Mouse (Mus musculus) WW6 (cell line): ENCODE data around the gene Psmb8.
A peak's percentile ranks its signal among the peaks of the same experiment; 100 is the strongest.

ENCODE experiments used
- DNase-seq: peaks from one replicate; pipeline ENCODE4 v3.0.0-alpha.2; 2013; ENCODE audit warnings: low read depth, low spot score

The Psmb8 gene

DNA sequence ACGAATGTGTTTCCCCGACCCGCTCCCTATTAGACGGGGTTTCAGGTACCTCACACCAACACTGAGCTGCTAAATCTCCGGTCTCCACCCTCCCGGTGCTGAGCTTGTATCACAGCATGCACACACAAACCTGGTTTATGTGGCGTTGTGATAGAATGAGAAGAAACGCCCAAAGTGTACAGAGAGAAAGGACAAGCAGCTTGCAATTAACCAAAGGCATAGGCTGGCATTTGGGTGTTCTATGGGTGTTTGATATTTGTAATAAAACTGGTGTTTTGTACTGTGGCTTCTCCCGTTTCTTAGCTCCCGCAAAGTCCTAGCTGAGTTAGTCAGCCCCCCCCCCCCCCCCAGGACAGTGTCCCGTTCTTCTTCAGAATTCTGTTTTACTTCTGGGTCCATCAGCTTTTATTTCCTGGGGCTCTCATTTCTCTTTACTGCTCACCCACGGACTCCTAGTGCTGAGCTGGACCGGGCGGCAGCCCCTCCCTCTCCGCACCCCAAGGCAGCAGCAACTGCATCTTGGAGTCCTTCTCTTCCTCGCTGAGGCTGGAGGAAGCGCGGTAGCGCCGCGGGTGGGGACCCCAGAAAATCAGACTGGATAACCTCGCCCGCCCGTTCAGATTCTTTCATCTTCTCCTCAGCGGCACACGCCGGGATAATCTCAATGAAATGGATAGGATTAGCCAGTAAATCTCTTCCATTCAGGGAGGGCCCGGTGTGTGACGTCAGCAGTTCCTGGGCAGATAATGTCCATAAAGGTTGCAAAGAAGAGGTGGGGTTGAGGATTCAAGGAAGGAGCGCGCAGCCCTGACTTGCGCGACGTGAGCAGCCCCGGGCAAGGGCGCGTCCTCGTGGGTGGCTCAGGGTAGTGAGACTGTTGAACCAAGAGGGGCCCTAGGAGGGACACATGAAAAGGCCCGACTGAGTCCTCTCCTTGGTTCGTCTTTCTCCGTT, at the start of gene Psmb8:
Gene Psmb8 (plus strand): TSS at position 781 of the 954 bp plus-strand sequence.
- peak; percentile 55 for DNase-seq

DNA sequence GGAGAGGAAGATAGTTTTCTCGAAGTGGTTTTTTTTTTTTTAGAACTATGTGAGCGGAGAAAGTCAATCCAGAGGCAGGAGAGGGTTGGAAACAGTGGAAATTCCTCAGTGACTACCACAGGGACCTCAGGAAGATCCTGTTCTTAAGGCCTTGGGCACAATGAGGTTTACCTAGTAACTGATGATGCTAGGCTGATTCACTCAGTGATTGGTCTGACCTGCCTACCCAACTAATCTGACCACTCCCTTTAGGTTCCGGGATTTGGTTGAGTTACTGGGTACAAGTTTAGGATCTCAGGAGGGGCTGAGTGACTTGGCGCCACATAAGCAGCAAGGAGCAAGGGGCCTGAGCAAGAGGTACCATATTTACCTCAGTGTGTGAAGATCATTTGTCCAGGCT, 44.6 kb upstream of the Psmb8 start, which contains the start of gene H2-DMb1:
Gene H2-DMb1 (plus strand): TSS at position 150 of the 400 bp plus-strand sequence.
- DNase-seq: no peak

DNA sequence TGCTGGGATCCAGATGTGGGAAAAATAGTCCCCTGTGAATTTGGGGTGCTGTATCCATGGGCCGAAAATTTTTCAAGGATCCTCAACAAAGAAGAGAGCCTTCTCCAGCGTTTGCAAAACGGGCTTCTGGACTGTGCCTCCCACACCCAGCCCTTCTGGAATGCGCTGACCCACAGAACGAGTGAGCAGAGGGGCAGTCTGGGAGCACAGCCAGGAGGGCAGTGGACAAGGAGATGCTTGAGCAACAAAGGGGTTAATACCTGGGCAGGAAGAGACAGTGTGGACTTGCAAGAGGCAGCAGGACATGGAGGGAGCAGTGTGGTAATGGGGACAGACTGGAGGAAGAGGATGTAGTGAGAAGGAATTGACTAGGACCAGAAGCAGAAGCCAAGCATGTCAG, 42.0 kb upstream of the Psmb8 start:
- DNase-seq: no peak

DNA sequence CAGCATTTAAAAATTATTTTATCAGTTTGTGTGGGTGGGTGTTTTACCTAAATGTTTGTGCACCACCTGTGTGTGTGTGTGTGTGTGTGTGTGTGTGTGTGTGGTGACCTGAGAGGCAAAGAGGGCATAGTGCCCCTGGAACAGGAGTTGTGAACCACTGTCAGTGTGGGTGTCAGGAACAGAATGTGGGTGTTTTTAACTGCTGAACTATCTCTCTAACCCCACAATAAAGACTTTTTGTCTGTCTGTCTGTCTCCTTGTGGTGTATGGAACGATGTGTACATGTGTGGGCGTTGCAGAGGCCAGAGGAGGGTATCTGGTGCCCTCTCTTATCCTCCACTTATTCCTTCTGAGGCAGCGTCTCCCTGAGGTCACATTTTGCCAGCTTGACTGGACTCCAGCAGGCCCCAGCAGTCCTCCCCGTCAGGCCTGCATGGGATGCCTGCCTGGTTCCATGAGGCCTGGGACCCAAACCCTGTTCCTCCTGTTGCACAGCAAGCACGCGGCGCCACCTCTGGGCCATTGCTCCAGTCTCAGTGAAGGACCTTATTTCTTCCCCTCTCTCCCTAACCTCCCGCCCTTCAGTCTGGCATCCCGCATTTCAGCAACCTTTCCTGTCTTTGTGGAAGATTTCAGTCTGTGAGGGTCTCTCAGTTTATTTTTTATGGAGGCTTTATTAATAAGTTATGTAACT, 33.2 kb upstream of the Psmb8 start:
- DNase-seq: no peak

DNA sequence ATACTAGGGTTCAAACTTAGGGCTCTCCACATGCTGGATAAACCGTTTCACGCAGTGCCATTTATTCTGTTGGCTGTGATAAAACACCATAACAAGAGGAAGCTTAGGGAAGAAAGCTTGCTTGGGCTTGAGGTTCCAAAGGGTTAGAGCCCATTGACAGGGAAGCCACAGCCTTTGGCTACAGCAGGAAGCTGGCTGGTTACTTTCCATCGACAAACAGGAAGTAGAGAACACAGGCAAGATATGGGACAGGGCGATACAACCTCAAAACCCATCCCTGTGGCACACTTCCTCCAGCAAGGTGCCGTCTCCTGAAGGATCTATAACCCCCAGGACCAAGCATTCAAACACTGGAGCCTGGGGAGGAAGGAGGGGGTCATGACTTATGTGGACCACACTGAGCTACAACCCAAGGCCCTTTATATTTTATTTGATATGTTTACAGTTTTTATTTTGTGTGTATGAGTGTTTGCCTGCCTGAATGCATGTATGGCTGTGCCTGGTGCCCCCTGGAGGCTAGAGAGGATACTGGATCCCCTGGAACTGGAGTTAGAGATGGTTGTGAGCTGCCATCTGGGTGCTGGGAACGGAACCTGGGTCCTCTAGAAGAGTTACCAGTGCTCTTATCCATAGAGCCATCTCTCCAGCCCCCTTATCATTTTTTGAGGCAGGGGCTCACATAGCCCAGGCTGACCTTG, 32.3 kb upstream of the Psmb8 start:
- DNase-seq: no peak

DNA sequence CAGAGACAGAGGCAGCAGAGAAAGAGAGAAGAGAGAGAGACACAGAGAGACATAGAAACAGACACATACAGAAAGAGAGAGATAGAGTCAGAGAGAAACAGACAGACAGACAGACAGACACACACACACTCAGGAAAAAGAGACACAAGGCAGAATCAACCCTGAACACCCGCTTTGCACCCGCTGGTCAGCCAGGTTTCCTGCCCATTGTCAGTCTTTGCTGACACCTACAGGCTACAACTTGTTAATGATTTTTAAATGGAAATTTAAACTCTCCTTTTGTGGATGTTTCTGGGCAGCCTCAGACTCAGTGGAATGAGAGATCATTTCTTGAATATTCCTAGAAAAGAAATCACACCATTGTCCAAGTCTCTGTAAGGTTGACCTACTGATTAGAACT, 28.2 kb upstream of the Psmb8 start:
- DNase-seq: no peak

DNA sequence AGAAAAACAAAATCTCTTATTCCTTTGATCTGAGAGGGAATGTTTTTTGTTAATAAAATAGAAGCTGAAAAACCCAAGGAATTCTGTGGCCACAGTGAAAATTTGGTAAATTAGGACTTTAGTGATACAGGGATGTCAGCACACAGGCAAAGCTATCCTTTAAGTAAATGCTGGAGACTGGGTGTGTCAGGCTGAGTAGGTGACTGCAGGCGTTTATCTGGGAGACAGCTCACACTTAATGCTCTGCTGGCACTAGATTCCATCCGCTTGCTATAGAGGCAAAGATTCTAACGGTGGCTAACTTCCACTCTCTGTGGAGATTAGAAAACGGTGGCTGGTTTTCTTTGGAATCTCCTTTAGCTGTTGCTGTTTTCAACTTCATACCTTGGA, 27.0 kb upstream of the Psmb8 start:
- no peak for DNase-seq

DNA sequence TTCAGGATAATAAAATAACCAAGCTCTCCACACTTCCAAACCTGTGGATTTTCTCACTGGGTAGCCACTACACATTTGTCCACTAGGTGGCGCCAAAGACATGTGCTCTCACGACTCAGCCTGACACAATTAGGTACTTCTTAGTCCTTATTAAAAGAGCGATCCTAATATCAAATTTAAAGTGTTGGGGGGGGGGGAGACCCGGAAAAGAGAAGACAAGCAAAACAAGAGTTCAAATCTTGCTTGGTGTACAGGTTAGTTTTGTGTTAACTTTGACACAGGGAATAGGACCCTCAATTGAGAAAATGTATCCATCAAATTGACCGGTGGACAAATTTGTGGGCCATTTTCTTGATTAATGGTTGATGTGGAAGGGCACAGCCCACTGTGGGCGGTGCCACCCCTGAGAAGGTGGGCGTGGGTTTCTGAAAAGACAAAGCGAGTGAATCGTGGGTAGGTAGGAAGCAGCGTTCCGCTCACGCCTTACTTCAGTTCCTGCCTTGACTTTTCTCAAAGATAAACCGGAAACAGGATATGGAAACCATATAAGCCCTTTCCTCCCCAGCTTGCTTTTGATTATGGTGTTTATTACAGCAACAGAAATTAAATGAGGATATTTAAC, 26.5 kb upstream of the Psmb8 start:
- DNase-seq: no peak

DNA sequence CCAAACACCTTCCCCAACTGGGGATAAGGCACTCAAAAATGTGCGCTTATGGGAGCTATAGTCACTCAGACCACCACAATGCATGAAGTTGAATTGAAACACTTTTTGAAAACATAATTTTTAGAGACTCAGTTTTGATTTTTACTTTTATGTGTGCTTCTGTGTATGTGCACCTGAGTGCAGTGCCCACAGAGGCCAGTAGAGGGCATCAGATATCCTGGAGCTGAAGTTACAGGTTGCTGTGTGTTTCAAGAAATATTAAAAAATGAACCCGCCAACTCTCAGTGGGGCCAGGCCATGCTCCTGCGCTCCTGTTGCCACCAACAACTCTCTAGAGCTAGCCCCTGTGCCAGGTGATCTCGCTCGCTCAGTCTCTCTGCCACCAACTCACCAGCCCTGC, 25.0 kb upstream of the Psmb8 start:
- DNase-seq: no peak

DNA sequence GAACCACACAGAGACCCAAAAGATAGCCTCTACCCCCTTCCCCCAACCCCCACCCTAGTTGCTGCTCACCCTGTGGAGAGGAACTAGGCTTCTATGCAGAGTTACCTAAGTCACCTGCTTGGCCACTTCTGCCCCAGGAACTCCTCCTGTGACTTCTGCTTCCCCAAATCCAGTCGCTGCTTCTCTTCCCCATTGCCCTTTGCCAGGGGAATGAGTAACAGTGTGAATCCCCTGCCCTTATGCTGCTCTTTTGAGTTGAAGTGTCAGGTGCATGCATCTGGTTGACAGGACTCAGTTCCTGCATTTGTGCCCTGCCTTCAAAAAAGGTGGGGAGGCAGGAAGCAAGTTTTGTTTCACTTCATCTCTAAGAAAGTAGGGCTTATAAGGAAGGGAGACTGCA, 23.4 kb upstream of the Psmb8 start:
- DNase-seq: no peak

DNA sequence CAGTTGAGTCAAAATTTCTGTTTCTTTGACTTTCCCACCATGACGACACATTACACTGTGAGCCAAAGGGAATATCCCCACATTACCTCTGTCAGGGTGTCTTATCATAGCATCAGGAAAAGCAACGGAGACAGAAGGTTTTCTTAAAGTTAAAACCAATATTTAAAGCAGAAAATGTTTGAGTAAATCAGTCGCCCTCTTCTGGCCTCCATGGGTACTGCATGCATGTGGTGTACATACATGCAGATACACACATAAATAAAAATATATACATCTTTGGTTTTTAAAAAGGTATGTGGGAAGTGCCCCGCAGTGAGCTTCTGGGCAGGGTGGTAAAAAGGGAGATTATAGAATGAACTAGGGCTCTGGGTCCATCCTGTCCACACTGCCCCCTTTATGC, 20.3 kb upstream of the Psmb8 start:
- DNase-seq: no peak

DNA sequence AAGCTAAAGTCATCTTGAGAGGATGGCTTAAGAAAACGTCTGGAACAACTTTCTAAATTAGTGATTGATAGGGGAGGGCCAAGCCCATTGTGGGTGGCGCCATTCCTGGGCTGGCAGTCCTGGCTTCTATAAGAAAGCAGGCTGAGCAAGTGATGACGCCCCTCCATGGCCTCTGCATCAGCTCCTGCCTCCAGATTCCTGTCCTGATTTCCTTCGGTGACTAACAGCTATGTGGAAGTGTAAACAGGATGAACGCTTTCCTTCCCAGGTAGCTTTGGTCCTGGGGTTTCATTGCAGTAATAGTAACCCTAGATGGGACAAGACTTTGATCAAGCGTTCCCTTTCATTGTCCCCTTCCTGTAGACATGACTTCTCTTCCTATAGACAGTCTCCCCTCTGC, 18.5 kb upstream of the Psmb8 start:
- DNase-seq: no peak

DNA sequence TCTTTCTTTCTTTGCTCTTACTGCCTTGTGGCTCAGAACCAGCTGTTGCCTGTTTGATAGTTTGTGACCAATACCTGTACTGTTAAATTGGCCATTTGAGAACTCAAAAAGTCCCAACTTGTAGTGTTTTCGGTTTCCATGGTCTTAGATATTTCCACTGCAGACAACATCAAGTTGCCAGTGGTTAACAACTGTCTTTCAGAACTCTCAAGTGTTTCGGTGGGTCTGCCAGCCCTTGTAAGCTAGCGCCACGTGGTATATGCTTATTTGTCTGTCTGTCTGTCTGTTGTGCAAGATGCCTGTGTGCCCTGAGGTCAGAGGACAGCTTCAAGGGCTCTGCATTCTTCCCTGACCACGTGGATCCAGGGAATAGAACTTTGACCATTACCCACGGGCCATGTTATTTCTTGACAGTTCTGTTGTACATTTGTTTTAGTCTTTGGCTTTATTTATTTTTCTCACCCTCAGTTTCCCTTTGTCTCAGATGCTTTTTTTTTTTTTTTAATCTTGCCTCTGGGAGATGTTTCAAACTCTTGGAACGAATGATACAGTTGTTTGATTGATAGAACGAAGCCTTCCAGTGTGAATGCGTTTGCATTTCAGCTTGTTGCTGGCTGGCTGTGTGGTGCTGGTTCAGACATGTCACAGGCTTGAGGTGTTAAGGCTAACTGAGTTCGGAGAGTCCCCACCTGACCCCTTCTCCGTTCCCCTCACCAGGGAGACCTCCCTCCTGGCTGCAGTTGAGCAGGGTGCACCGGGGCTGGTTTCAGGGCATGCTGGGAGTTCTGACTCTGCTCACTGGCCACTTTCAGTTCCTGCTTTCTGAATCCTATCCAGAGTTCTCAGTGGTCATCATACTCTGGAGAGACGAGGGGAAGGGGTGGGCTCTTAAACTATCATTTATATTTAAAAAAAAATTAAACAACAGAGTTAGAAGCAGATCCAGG, 17.3 kb upstream of the Psmb8 start:
- DNase-seq: no peak

DNA sequence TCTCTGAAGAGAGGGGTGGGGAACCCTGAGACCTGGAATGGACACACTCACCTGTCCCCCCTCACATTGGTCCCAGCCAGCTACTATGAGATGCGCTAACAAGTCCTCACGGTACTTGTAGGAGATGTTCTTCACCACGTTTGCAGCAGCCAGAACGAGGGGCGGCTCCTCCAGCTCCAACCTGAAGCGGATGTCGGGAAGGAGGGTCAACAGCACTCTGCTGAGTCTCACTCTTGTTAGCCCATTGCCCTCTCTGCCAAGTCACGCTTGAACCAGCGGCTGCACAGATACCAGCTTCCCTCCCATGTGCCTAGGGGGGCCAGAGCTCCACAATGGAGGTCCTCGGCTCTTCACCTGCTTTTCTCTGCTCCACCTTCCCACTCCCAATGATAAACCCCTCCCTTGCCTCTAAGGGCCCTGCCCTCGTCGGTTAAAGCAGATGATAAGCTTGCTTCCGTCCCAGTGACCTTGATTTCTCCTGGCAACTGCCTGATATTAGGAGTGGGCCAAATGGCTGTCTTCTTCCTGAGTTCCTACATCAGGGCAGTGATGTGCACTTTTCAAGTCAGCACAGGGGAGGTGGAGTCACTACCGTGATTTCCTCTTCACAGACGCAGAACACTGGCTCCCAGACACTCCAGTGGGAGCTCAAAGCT, 13.8 kb upstream of the Psmb8 start:
- DNase-seq: no peak

DNA sequence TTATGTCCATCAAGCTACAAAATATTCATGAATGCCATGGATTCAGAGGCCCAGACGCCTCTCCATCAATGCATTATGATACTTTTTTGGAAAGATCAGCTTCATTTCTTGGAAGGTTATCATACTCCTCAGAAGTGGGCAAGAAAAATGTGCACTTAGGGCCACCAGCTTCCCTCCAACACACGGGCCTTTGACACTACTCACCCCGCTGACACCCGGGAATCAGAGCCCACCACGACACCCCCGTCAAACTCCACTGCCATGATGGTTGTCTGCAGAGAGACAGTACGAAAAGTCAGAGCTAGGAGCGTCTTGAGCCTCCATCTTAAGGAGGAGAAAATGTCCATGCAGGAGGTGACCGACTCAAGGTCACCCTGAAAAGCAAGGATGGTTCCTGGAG, 12.0 kb upstream of the Psmb8 start:
- DNase-seq: no peak

DNA sequence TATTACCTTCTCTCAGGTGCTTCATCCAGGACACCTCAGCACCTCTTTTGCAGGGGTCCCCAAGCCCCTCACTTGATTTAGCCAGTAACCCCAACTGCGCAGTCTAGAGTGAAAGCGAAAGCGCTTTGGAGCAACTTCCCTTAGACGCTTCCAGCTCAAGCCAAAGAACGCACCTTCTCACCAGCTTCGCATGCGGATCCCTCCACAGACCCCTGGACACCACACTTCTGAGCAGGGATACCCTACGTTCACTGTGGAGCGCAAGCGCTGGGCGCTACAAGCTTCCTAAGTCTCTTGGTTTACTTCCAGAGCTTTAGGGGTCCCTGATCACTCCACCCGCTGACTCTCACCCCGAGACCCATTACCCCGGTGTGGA, 10.6 kb upstream of the Psmb8 start:
- DNase-seq: no peak

DNA sequence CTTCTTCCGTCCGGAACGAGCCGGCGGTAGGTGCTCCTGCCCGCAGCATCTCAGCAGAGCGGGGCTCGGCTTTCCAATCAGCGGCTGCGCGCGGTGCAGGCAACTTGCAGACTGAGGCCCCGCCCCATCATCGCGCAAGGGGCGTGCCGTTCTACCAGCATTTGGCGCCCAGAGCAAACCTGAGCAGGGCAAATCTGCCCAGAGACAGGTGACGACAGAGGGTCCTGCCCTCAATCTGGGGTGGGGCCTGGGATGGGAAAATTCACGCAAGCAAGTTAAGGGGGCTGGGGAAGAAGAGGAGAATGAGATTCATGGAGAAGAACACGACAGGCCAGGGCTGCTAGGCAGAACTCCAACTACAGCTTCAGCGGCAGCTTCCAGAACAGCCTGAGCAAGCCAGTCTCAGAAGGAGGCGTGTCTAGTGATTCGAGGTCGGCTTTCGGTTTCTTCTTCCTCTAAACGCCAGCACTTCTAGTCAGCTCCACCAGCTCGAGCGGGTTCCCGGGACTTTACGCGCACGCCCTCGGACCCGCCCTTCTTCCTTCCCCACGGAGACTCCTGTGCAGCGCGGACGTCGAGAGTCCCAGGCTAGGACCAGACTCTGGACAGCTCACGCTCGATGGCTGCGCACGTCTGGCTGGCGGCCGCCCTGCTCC, 10.1 kb upstream of the Psmb8 start, which contains the start of the genes Tap1 and Psmb9:
Gene Tap1 (plus strand): TSS at position 293 of the 656 bp plus-strand sequence.
Gene Psmb9 (minus strand): TSS at position 504 of the 656 bp plus-strand sequence.
- DNase-seq: peak; percentile 93

DNA sequence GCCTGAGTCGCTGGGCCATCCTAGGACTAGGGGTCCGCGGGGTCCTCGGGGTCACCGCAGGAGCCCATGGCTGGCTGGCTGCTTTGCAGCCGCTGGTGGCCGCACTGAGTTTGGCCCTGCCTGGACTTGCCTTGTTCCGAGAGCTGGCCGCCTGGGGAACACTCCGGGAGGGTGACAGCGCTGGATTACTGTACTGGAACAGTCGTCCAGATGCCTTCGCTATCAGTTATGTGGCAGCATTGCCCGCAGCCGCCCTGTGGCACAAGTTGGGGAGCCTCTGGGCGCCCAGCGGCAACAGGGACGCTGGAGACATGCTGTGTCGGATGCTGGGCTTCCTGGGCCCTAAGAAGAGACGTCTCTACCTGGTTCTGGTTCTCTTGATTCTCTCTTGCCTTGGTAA, 9.5 kb upstream of the Psmb8 start:
- no peak for DNase-seq

DNA sequence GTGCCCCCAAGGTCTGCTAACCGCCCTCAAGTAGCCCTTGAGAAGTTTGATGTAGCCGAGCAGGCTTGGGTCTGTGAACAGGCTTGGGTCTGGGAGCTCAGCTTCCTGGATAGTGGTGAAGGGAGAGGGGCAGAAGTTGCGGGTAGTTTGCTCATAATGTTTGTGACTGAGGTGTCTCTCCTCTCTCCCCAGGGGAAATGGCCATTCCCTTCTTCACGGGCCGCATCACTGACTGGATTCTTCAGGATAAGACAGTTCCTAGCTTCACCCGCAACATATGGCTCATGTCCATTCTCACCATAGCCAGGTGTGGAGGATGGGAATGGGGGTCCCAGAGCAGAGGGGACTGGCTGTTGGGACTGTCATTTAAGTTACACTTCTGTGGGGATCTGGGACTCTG, 8.5 kb upstream of the Psmb8 start:
- no peak for DNase-seq

DNA sequence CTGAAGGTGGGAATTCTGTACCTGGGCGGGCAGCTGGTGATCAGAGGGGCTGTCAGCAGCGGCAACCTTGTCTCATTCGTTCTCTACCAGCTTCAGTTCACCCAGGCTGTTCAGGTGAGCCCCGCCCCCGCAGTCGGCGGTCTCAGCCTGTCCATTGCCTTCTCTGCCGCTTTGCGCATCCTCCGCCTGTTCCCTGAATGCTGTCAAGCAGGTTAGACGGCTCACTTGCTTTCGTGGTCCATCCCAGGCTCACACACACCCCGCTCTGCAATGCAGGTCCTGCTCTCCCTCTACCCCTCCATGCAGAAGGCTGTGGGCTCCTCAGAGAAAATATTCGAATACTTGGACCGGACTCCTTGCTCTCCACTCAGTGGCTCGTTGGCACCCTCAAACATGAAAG, 4.7 kb upstream of the Psmb8 start:
- DNase-seq: no peak
